8 mouse cellular contexts compared by ENCODE assay signal in the genomic region with DNA sequence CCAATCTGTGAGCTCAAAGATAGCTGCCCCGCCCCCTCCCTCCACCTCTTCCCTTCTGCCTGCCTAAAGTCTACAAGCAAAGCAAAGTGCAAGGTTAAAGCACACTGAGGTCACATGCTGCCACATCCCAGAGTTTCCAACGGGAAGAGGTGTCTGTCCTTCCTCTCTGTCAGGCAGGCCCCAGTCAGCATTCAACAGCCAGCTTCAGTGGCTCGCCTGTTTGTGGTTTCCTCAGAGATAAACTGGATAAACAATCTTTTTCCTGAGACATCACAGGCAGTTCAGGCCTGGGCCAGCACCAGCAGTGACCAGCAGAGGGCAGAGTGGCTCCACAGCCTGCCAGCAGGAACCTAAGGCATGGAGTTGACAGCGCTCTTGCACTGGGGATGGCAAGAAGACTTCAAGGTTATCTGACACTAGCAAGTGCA. TPM values are rescaled to one million over a fixed set of nuclear protein-coding genes. Genes with fewer than 3 reads are reported as not detected.
DNase-seq lines count a peak whose midpoint lies in the region; ATAC-seq lines count a peak whose summit lies in the region.

No protein-coding gene starts in this region.

- DNase-seq in MN1 (ENCODE audit: low spot score) = peak; percentile 91
- DNase-seq in cerebellum, adult 9-10 months = peak; percentile 88
- peak; percentile 63 to 87 for DNase-seq in frontal cortex, postnatal 14 days (ENCODE audit: low spot score in 2 of 2)
- DNase-seq in layer of hippocampus, postnatal 14 days (ENCODE audit: low spot score in 2 of 2) = peak; percentile 86 to 89
- DNase-seq in lung, postnatal 10 days = peak; percentile 94
- peak; percentile 87 for DNase-seq in ovary, postnatal 36 days (ENCODE audit: low spot score)
- peak; percentile 88 for DNase-seq in thymus, postnatal 25 days

- ATAC-seq in hindbrain, embryonic 12.5 days (ENCODE audit: low FRiP score) = peak; percentile 69

- H3K36me3 ChIP-seq in hindbrain, embryonic 12.5 days = 0 out of 2 replicates have a peak, but pooled peaks cover 7% of the 10 kb centered on the region

- H3K27ac ChIP-seq in hindbrain, embryonic 12.5 days = no peak overlapping the region

- no peaks in the 10 kb centered on the region for H3K27me3 ChIP-seq in hindbrain, embryonic 12.5 days

- H3K4me3 ChIP-seq in hindbrain, embryonic 12.5 days = no peak overlapping the region

- 0 out of 2 replicates have a peak, but pooled peaks cover 3% of the 10 kb centered on the region for H3K4me1 ChIP-seq in hindbrain, embryonic 12.5 days

- no peak overlapping the region; the same call in 1 of the 2 replicates for H3K9ac ChIP-seq in hindbrain, embryonic 12.5 days

- WGBS in hindbrain, embryonic 12.5 days = 25% methylated on average over 4 of the region's 4 CpGs

- no peak overlapping the region for H3K4me2 ChIP-seq in hindbrain, embryonic 12.5 days (replicated peaks)

- H3K9me3 ChIP-seq in hindbrain, embryonic 12.5 days (replicated peaks) = 0 out of 2 replicates have a peak, but pooled peaks cover 3% of the 10 kb centered on the region

RNA-seq across cellular contexts. Expression of gene Limk2, which starts 22.0 kb away (rescaled TPM):
- 114 and 116 TPM in 2 replicates for polyA plus RNA-seq in hindbrain, embryonic 12.5 days (2016; fragmentation: Nextera tagmentation; extraction: Ambion mirVana)
- 100 to 1,000 TPM in 1 of 2 experiments, 10 to 100 TPM in 1; 98.7 to 113 TPM for total RNA-seq in layer of hippocampus, postnatal 14 days (2021)

RNA-seq across cellular contexts. Expression of gene Pik3ip1, which starts 56.8 kb away (rescaled TPM):
- 19.9 and 22.0 TPM in 2 replicates for polyA plus RNA-seq in hindbrain, embryonic 12.5 days (2016; fragmentation: Nextera tagmentation; extraction: Ambion mirVana)
- 10 to 100 TPM; 29.5 to 35.1 TPM for total RNA-seq in layer of hippocampus, postnatal 14 days (2021)
